Mouse (Mus musculus) gastrocnemius, postnatal 25 days (tissue): Measurements from ENCODE around the gene Lrrc29. TPM values are rescaled to one million over a fixed set of nuclear protein-coding genes. Genes with fewer than 3 reads are reported as not detected.

ENCODE experiments used
- DNase-seq: peaks from one replicate; pipeline ENCODE4 v3.0.0; 2022
- microRNA-seq, 2 experiments: library from miRNA; unstranded; fragments of <30 nt; microRNA quantifications; one replicate each; pipeline ENCODE4 v1.2.0; 2021; ENCODE audit warnings: borderline replicate concordance in 2 of 2
- total RNA-seq, 2 experiments: library from RNA; stranded (reverse); gene quantifications; 1 replicate in 1 of 2; 2 replicates in 1 of 2; pipeline ENCODE4 v1.2.3; 2021

Gene Lrrc29
- total RNA-seq, 2 experiments from 2014 or later, result 0.87 to 1.4 TPM

DNA sequence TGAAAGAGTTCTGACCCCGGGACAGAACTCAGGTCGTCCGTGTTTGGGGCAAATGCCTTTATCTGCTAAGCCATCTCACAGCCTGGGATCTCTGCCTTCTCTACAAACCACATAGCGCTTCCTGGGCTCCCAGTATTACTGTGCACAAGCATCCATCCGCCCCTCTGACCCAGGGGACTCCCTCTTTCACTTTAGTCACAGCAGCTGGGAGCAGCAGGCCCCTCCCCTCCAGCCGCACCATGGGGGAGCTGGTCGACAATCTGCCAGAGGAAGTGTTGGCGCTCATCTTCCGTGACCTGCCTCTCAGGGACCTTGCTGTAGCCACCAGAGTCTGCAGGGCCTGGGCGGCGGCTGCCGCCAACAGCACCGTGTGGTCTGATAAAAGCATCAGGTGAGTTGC is 59.3 kb downstream of the Lrrc29 start:
- DNase-seq, result no peak

DNA sequence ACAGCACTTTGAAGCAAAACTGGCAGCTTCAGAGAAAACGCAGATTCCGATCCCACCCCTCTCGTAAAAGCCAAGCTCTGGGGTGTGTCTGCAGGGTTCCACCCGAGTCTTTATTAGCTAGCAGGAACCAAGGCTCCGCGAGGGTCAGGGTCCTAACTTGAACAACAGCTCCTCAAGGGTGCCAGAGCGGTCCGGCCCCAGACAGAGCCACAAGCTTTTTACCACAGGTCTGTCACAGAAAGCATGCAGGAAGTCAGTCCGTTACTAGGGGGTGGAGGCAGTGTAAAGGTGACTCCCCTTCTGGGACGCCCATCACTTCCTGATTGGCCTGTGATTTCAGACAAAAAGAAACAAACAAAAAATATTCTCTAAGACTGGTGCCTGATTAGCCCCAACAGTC is 61.0 kb downstream of the Lrrc29 start:
- no peak for DNase-seq

DNA sequence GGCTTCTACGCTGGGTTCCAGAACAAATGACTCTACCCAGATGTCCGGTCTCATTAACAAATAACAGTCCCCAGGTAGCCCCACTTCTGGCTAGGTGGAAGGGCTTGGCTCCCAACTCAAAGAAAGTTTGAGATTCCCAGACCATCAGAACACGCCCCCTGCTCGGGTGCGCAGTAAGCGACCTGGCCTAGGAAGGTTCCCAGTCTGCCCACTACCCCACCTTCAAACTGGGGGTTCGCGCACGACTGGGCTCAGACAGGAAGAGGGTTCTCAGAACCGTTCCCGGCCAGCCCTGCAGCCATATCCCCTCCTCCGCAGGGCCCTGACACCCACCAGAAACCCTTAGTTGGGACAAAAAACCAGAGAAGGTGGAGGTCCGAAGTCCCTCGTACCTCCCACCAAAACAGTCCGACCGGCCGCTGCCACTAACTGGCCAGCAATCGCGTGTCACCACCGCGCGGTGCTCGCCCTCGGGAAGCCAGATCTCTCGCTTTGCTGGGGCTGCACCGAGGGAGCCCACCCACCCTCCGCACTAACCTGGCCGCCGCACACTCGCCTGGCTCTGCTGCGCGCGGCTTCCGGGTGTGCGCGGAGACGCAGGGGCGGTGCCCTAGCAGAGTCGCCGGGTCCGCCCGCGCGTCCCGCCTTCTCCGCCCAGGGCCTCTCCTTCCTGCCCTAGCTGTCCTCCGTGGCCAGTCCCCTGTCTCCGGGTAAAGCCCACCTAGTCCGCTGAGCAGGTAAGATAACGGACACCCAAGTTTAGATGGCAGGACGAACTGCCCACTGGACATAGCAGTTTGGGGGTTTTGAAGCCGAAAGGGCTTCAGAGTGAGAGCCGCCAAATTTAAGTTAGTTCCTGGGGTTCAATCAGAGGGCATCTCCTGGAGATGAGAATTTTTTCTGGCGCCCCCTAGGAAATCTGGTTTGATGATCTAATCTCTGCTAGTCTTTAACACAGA is 61.8 kb downstream of the Lrrc29 start, which contains the start of the genes Tradd and Fbxl8:
TSS of gene Tradd (minus strand) at position 586 of the 959 bp plus-strand sequence.
TSS of gene Fbxl8 (plus strand) at position 625 of the 959 bp plus-strand sequence.
- peak; percentile 80 for DNase-seq

DNA sequence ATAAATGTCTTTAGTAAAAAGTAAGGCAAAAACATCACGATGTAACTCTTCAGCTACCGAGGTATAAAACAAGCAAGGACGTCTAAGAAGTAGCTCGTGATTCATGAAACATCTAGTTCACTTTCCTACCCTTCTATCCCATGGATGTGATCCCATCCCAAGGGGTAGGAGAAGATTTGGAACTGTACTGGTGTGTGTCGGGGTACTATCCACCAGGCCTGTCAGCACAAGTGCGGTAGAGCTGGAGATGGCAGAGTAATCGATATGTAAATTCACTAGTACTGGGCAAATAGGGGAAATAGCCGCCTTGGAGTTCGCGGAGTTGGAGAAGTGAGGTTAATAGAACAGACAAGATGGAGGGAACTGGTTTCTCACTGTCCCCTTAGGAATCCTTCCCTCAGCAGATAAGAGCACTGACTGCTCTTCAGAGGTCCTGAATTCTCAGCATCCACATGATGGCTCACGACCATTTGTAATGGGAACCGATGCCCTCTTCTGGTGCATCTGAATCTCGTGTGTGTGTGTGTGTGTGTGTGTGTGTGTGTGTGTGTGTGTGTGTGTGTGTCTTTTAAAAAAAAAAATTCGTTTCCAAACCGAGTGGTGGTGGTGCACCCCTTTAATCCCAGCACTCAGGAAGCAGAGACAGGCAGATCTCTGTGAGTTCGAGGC is 62.7 kb downstream of the Lrrc29 start:
- DNase-seq, result no peak

Small RNA genes within 50 kb of the gene (microRNA-seq; reads per million reads assigned to microRNA genes)
- gene Gm27320 (0 reads per million in 2 experiments), gene Mir328 (578 to 583 reads per million in 2 experiments)

Other genes starting within 250 kb of the Lrrc29 start
- gene Ces3b, start 242.5 kb downstream of the Lrrc29 start, total RNA-seq, result not detected
- not detected for gene Ces4a, start 194.5 kb downstream of the Lrrc29 start, total RNA-seq
- 10 to 100 TPM; 42.1 to 42.2 TPM for gene Cbfb, start 155.6 kb downstream of the Lrrc29 start, total RNA-seq
- 10 to 100 TPM; 13.5 to 24.2 TPM for gene D230025D16Rik, start 101.1 kb downstream of the Lrrc29 start, total RNA-seq
- gene B3gnt9, start 71.1 kb downstream of the Lrrc29 start, total RNA-seq, result 1 to 10 TPM; 2.6 TPM
- gene Tradd, start 61.7 kb downstream of the Lrrc29 start, total RNA-seq, result 1 to 10 TPM; 3.0 TPM
- gene Fbxl8, start 61.6 kb downstream of the Lrrc29 start, total RNA-seq, result 1 to 10 TPM in 1 of 2 experiments, under 1 TPM in 1; 0.90 to 1.0 TPM
- 1 to 10 TPM; 2.9 to 3.0 TPM for gene Hsf4, start 56.5 kb downstream of the Lrrc29 start, total RNA-seq
- gene Nol3, start 50.1 kb downstream of the Lrrc29 start, total RNA-seq, result 10 to 100 TPM; 22.3 to 23.3 TPM
- under 1 TPM; 0.64 to 0.84 TPM for gene 4931428F04Rik, start 36.4 kb downstream of the Lrrc29 start, total RNA-seq
- gene Exoc3l, start 30.2 kb downstream of the Lrrc29 start, total RNA-seq, result 1 to 10 TPM; 1.4 to 2.5 TPM
- gene E2f4, start 28.6 kb downstream of the Lrrc29 start, total RNA-seq, result 10 to 100 TPM; 21.8 to 24.5 TPM
- under 1 TPM; 0.49 to 0.99 TPM for gene Elmo3, start 20.7 kb downstream of the Lrrc29 start, total RNA-seq
- 10 to 100 TPM; 20.5 to 23.1 TPM for gene Tmem208, start 76 bp upstream of the Lrrc29 start, total RNA-seq
- gene Fhod1, start 21.7 kb upstream of the Lrrc29 start, total RNA-seq, result 10 to 100 TPM; 17.4 to 24.6 TPM
- under 1 TPM; 0.56 to 0.72 TPM for gene Slc9a5, start 22.6 kb upstream of the Lrrc29 start, total RNA-seq
- gene Plekhg4, start 47.0 kb upstream of the Lrrc29 start, total RNA-seq, result under 1 TPM in 1 of 2 experiments, not detected in 1; 0.11 TPM
- not detected for gene Kctd19, start 87.2 kb upstream of the Lrrc29 start, total RNA-seq
- gene Lrrc36, start 87.3 kb upstream of the Lrrc29 start, total RNA-seq, result under 1 TPM; 0.41 to 0.67 TPM
- gene Tppp3, start 145.2 kb upstream of the Lrrc29 start, total RNA-seq, result 10 to 100 TPM; 86.7 to 99.2 TPM
- 10 to 100 TPM in 1 of 2 experiments, 1 to 10 TPM in 1; 8.7 to 10.1 TPM for gene Zdhhc1, start 170.6 kb upstream of the Lrrc29 start, total RNA-seq
- under 1 TPM; 0.51 to 0.61 TPM for gene Hsd11b2, start 192.5 kb upstream of the Lrrc29 start, total RNA-seq
- 10 to 100 TPM; 41.7 to 45.1 TPM for gene Atp6v0d1, start 239.8 kb upstream of the Lrrc29 start, total RNA-seq